Mouse (Mus musculus) cerebellum, adult 2 months (tissue): Measurements from ENCODE around the gene Slc7a1. TPM values are rescaled to one million over a fixed set of nuclear protein-coding genes. Genes with fewer than 3 reads are reported as not detected.

Experiments
- DNase-seq, 2 experiments: peaks; one replicate each; pipeline ENCODE4 v3.0.0; 2021
- H3K27ac ChIP-seq: fragments of 200-500 bp; 2 replicates; pipeline ENCODE4 v1.5.1; 2012; ENCODE audit warnings: low read length, control low read depth, inconsistent platforms; ENCODE audit not compliant: insufficient read depth
- H3K27me3 ChIP-seq: fragments of 200-500 bp; 2 replicates; pipeline ENCODE4 v1.6.1; 2012; ENCODE audit warnings: inconsistent platforms, mild to moderate bottlenecking, low read length, moderate library complexity; ENCODE audit not compliant: control insufficient read depth, insufficient read depth
- H3K4me1 ChIP-seq: fragments of 200-500 bp; 2 replicates; pipeline ENCODE4 v1.6.1; 2011; ENCODE audit warnings: low read length; ENCODE audit not compliant: control insufficient read depth, insufficient read depth
- H3K4me3 ChIP-seq: fragments of 200-500 bp; replicated peaks from 2 replicates; pipeline ENCODE3; 2011; ENCODE audit warnings: mild to moderate bottlenecking, low read depth, low read length, control low read depth; ENCODE audit not compliant: insufficient read depth
- CTCF ChIP-seq: fragments of 200-500 bp; IDR thresholded peaks from 2 replicates; pipeline ENCODE4 v1.5.1; 2011; ENCODE audit warnings: low read depth, mild to moderate bottlenecking, control low read depth, low read length, moderate library complexity, borderline replicate concordance; ENCODE audit not compliant: insufficient read depth
- POLR2A ChIP-seq: fragments of 200-500 bp; IDR thresholded peaks from 2 replicates; pipeline ENCODE4 v1.6.1; 2011; ENCODE audit warnings: low read length, control low read depth, borderline replicate concordance; ENCODE audit not compliant: insufficient read depth
- WGBS: fragments of 180-500 bp; shearing (Covaris S2); methylation state at CpG from one replicate; pipeline ENCODE4 v1.1.7; 2018; 5-methylcytosine and 5-hydroxymethylcytosine counted together
- polyA plus RNA-seq: library from polyadenylated mRNA; depleted of rRNA; stranded (reverse); fragments of >200 nt; gene quantifications from 2 replicates; pipeline ENCODE4 v1.2.3, GENCODE M21; 2012

Gene Slc7a1
- polyA plus RNA-seq, 1 experiment, result 10.7 TPM

DNA sequence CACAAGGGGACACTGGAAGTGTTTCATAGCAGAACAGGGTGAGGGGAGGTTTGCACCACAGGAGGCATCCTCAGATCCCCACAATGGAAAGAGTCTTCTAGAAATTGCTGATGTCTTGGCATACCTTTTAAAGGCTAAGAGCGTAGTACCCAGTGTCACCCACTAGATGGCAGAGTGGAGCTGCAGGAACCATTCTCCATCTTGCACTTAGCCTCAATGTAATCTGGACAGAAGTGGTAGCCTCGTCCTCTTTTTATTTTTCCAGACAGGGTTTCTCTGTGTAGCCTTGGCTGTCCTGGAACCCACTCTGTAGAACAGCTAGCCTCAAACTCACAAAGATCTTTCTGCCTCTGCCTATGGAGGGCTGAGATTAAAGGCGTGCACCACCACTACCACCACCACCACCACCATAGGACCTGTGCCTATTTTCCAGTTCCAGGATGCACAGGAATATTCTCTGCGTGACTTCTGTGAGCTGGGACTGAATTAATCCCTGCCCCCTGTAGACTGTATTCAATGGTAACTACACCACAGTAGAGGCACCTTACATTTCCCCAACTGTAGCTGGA lies 74.3 kb downstream of the Slc7a1 start:
- H3K27ac ChIP-seq, result no peak overlapping the region
- WGBS, result 40% methylated on average over 4 of the region's 4 CpGs
- H3K4me3 ChIP-seq, result no peak overlapping the region
- peak; percentile 34 to 48 for DNase-seq
- H3K27me3 ChIP-seq, result no peaks in the 10 kb centered on the region
- no peaks in the 10 kb centered on the region for H3K4me1 ChIP-seq
- TF ChIP-seq POLR2A (no peak), CTCF (peak; percentile 84)

DNA sequence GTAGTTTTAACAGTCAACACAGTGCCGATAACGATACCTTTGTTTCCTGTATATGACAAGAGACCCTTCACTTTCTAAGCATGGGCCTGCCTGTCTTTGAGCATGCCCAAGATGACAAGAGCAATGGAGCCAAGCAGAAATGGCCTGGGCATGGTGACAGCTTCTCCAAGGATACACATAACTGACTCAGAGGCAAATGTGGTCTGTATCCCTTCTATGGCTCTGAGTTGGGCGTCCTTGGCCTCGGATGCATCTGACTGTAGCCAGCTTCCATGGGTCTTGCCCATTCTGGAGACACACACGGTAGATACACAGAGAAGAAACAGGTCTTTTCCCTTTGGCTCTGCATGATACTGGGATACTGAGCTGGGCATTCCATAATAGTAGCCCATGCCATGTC lies 84.8 kb downstream of the Slc7a1 start:
- H3K4me3 ChIP-seq, result no peak overlapping the region
- WGBS, result 87% methylated on average over 5 of the region's 5 CpGs

DNA sequence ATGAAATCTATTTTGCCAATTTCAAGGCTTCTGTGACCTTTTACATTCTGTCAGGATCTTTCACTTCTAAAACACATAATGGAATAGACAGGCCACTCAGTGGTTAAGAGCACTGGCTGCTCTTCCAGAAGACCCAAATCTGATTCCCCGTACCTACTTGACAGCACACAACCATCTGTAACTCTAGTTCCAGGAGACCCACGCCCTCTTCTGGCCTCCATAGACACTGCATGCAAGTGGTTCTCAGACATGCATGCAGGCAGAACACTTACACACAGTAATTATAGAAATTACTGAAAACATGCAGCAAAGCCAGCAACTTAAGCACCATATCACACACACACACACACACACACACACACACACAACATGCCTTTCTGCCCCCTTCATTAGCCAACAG lies 87.3 kb downstream of the Slc7a1 start:
- Histone ChIP-seq H3K27ac (no peak overlapping the region), H3K4me3 (no peak overlapping the region), H3K4me1 (no peaks in the 10 kb centered on the region), H3K27me3 (no peaks in the 10 kb centered on the region)
- no peak for TF ChIP-seq CTCF
- TF ChIP-seq POLR2A, result no peak
- WGBS, result 57% methylated on average over 2 of the region's 2 CpGs
- no peak for DNase-seq

More for the DNA sequence above, 84.8 kb downstream of the Slc7a1 start:
- Histone ChIP-seq H3K27ac (no peak overlapping the region), H3K4me1 (no peaks in the 10 kb centered on the region), H3K27me3 (no peaks in the 10 kb centered on the region)
- TF ChIP-seq CTCF (no peak), POLR2A (no peak)
- DNase-seq, result no peak

DNA sequence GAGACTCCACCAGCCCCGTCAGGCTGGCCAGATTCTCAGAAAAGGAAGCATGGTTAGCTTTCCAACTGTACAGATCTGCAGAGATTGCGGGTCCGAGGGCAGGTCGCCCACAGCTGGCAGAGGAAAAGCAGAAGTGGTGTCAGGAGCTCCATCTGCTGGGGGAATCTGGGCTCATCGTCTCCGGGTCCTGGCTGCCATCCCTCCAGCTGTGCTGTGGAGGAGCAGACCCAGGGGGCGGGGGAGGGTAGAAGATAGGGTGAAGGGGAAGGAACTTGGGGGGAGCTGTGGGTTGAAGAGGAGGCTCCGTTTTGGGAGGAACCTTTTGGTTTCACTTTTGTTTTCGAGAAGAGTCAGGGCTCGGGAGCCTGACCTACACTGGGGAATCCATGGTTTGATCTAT lies 88.9 kb downstream of the Slc7a1 start:
- no peak overlapping the region for H3K4me3 ChIP-seq
- no peak overlapping the region for H3K27ac ChIP-seq
- WGBS, result 58% methylated on average over 10 of the region's 10 CpGs
- no peak for TF ChIP-seq CTCF
- no peaks in the 10 kb centered on the region for H3K27me3 ChIP-seq
- H3K4me1 ChIP-seq, result no peaks in the 10 kb centered on the region
- no peak for DNase-seq

DNA sequence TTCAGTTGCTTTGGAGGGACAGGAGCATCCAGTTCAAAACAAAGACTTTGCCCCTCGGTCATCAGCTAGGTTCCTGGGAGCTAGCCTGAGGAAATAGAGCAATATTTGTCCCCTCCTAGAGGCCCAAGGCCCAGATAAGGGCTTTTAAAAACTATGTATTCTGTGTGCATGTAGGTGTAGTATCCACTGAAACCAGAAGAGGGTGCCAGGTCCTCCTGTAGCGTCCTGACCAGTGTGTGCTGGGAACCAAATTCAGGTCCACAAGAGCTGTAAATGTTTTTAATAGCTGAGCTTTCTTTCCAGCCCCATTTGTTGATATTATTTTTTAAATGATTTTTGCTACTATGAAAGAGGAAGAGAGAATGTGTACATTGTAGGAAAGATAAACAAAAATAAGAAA lies 95.6 kb downstream of the Slc7a1 start:
- Histone ChIP-seq H3K4me3 (no peak overlapping the region), H3K4me1 (no peaks in the 10 kb centered on the region), H3K27ac (no peak overlapping the region), H3K27me3 (no peaks in the 10 kb centered on the region)
- WGBS, result 90% methylated on average over 2 of the region's 2 CpGs
- no peak for DNase-seq
- no peak for TF ChIP-seq CTCF
- no peak for TF ChIP-seq POLR2A

DNA sequence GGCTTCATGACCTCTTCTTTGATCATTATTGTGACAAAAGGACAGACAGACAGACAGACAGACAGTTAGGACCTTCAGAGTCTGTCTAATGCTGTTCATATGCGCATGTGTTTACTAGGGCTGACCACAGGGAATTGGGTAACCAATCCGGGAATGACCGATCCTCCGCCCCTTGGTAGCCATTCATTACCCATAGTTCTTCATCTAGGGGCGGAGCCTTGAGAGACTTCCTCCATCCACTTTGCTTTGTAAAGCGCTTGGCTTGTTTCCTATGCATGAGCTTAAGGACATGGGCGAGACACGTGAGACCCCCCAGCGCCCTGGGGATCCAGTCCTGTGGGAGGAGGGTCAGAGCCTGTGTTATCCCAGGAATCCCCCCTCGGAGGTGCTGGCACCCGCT lies 96.7 kb downstream of the Slc7a1 start:
- Histone ChIP-seq H3K27me3 (no peaks in the 10 kb centered on the region), H3K4me1 (no peaks in the 10 kb centered on the region), H3K4me3 (no peak overlapping the region), H3K27ac (no peak overlapping the region)
- no peak for TF ChIP-seq POLR2A
- TF ChIP-seq CTCF, result no peak
- 86% methylated on average over 11 of the region's 11 CpGs for WGBS
- no peak for DNase-seq

DNA sequence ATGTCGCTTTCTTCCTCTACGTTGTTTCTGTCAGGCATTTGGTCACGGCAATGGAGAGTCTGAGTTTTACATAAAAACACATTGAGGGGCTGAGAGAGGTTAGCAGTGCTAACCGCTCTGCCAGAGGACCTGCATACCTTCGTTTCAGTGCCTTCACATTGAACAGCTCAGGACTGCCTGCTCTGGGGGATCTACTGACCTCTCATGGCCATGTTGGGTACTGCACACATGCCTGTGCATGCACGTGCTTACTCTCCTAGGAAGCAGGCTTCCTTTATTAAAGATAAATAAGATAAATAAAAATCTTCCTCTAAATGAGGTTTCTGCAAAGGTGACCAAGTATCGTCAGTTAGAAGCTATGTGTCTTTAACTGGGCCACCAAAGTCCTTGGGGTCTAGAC lies 106.4 kb downstream of the Slc7a1 start:
- H3K27ac ChIP-seq, result no peak overlapping the region
- TF ChIP-seq POLR2A (no peak), CTCF (peak; percentile 66)
- no peaks in the 10 kb centered on the region for H3K27me3 ChIP-seq
- no peaks in the 10 kb centered on the region for H3K4me1 ChIP-seq
- DNase-seq, result peak in 1 of 2 experiments; percentile 24
- WGBS, result 86% methylated on average over 7 of the region's 7 CpGs
- H3K4me3 ChIP-seq, result no peak overlapping the region

DNA sequence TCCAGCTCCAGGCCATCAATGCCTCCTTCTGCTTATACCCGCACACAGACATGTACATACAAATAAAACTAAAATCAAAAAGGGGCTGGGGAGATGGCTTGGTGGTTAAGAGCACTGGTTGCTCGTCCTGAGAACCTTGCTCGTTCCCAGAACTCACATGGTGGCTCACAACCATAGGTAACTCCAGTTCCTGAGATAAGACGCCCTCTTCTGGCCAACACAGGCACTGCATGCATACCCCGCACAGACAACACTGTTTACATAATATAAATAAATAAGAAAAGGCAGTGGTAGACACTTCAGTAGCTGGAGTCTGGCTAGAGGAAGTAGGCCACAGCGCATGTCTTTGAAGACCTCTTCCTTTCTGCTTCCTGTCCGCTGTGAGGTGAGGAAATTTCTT lies 106.8 kb downstream of the Slc7a1 start:
- no peak for DNase-seq
- no peak overlapping the region for H3K27ac ChIP-seq
- H3K4me1 ChIP-seq, result no peaks in the 10 kb centered on the region
- TF ChIP-seq POLR2A (no peak), CTCF (no peak)
- 86% methylated on average over 7 of the region's 7 CpGs for WGBS
- H3K4me3 ChIP-seq, result no peak overlapping the region
- no peaks in the 10 kb centered on the region for H3K27me3 ChIP-seq
